Mouse (Mus musculus) hematopoietic multipotent progenitor cell, adult 10-12 weeks (in vitro differentiated cells): ENCODE results near the gene Naglu. TPM values are rescaled to one million over a fixed set of nuclear protein-coding genes. Genes with fewer than 3 reads are reported as not detected.

Source experiments
- polyA plus RNA-seq: library from polyadenylated mRNA; stranded (reverse); fragments of >175 nt; gene quantifications from 2 replicates; pipeline ENCODE4 v1.2.3, GENCODE M21; 2012; ENCODE audit warnings: low replicate concordance

Naglu gene
- polyA plus RNA-seq: 14.9 and 32.1 TPM in 2 replicates

DNA sequence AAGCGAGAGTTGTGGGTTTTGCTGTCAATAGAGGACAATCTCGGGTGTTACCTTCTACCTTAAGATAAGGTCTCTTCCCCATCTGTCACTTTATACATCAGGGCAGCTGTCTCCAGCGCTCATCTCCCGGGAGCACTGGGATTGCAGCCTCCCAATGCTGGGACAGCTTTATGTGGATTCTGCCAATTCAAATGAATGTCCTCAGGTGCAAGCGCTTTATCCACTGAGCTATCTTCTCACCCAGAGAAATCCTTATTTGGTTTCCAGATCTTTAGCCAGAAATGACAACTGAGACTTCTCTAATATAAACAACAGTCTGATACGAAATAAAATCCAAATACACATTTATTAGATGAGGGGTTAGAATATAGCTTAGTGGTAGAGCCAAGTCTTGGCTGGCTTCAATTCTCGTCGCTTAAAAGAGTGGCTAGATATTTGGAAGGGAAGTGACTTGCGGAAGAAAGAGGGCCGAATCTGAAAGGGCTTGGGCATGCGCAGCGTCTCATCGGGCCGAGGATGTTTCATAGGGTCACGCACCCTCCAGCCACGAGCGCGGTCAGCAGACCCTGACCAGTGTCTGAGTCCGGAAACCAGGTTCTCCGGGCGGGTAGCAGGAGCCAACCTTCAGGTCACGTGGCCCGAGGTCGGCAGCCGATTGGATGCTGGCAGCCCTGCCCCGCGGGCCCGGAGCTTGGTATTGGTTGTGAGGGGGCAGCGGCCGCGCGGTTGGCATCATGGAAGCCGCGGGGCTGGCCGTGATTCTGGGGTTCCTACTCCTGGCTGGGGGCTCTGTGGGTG, at the start of gene Naglu:
TSS of gene Naglu (plus strand) at position 622 of the 798 bp plus-strand sequence.

DNA sequence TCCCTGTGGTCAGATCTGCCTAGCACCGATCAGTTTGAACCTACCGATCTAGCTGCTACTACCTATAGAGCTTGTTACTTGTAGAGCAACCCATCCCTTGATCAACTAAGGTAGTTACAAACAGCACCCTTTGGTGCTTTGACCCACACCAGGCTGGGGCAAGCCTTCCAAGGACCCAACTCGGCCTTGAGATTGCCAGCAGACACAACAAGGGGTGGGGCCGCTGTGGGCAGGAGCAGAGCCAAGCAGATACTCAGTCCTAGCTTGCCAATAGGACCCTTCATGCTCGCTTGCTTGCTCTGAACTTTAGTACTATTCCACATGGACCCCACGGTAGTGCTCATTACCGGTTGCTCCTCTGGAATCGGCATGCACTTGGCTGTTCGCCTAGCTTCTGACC, 8.3 kb downstream of the Naglu start, which contains the start of gene Hsd17b1:
TSS of gene Hsd17b1 (plus strand) at position 291 of the 400 bp plus-strand sequence.

DNA sequence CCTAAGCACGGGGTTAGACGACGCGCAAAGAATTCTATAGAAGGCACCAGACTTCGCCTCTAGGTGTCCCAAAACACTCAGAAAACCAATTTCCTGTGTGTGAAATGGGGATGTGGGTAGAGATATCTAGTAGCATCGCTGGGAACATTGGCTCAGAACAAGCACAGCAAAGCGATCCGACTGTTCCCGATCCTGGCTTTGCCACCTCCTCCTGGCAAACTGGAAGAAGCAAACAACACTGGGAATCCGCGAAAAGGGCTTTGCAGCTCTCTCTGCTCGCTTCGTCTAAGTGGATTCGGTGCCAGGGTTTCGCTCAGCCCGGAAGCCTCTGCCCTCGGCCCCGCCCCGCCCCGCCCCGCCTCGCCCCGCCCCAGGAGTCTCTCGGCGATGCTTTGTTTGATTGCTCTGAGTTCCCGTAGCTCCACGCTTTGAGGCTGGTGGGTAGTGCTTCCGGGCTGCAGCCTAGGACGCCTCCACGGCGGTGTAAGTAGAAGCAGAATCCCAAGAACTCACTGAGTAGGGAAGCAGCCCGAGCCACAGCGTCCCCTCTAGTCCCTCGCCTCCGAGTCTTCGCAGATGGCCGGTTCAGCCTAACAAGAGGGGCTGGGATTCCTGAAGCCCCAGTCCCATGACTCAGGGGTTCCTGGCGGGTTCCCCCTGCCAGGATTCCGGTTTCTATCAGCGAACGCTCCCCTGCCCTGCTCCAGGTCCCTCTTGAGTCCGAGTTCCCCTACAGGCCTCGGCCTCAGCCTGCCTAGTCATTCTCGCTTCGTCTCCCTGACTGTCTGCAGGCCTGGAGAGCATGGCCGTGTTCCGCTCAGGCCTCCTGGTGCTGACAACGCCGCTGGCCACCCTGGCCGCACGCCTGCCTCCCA, 12.6 kb downstream of the Naglu start, which contains the start of gene Coasy:
TSS of gene Coasy (plus strand) at position 358 of the 875 bp plus-strand sequence.

DNA sequence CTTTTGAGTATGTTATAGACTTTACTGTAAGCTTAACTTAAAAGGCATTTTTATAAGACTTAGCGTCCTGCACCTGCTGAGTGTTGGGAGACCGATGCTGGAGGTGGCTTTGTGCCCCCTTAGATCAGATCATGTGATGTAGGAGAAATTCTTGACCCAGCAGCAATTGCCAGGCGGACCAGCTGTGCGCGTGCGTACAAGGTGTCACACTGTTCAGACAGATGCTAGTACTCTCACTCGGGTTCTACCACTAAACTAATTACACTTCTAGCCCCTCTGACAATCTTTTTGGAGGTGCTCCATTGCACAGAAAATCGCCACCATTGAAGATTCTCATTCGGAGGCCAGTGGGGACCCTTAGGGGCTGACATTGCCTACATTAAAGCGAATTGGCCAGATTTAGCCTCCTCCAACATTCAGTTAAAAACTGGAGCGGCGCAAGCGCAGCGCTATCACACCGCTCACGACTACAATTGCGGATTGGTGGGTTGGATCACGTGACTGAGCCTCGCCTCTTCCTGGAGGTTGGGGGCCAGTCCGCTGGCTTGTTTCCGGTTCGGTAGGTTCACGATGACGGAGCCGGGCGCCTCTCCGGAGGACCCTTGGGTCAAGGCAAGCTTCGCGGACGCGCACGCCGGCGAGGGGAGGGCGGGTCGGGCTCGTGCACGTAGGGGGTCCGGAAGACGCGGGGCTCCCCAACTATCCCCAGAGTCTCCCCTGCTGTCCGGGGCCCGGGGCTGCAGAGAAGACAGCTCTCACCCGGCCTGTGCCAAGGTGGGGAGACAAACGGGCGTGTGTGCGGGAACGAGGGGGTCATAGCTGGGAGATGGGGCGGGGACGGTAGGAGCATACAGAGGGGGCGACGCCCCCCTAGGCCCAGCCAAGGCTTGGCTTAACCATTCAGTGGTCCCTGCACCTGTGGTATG, 17.2 kb downstream of the Naglu start, which contains the start of gene Mlx:
TSS of gene Mlx (plus strand) at position 522 of the 926 bp plus-strand sequence.

DNA sequence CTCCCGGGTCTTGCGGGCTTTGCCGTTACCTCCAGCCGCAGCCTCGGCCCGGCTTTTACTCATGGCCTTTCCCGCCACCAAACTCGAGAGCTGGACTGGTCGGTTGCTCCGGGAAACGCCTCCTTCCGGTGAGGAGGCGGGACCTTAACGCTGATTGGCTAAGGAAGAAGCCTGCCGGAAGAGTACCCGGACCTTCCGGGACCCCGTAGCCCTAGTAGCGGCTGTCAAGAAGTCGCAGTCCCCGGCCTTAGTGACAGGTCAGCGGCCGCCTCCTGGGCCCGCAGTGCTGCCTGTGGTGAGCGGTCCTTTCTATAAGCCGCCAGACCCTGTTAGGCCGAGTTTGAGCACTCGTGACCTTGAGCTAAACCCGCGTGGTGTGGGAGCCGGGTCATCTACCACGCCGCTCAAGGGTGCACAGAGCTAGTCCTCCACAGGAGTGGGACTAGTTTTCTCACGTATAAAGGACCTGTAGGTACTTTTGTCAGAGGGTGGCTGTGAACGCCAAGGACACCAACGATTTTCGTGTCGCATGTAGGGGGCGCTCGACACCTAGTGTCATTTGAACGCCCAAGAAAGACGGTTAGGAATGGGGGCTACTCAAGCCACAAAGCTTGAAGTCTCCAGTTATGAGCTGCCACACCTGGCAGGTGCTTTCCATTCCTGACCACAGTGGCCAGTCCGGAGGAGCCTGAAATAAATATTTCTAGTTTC, 25.7 kb downstream of the Naglu start, which contains the start of gene Psmc3ip:
TSS of gene Psmc3ip (minus strand) at position 123 of the 711 bp plus-strand sequence.

DNA sequence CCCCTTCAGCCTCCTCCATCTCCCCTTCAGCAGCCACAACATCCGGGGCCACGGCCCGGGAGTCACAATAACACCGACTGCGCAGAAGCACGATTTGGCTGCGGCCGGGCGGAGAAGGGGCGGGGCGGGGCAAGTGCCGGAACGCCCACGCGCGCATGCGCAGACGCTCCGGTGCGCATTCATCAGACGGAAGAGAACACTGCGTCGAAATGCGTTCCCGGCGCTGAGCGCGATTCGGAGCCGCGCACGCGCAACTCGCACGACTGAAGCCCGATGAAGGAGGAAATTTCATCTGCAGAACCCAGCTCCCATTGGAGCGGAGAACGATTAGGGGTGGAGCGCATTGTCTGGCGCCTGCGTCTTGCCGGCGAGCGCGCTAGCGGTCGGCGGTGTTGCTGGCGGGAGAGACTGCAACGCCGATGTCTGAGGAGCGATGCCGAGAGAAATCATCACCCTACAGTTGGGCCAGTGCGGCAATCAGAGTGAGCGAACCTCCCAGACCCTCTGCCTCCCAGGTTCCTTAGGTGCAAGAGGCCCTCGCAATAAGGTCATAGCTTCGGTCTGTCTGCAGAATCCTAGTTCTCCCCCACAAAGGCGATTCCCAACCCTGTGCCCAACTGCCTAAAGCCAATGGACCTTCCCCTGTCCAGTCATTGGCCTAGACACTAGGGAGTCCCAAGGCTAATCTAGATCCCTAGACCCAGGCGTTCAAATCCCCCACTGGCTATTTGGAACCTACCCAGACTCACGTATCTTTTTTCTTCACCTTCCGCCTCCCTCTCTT, 50.1 kb downstream of the Naglu start, which contains the start of the genes Retreg3 and Tubg1:
TSS of gene Retreg3 (minus strand) at position 133 of the 784 bp plus-strand sequence.
TSS of gene Tubg1 (plus strand) at position 178 of the 784 bp plus-strand sequence.

Other genes with a start within 250 kb of the Naglu start
- 50.6 and 56.2 TPM in 2 replicates for gene Stat5b, start 219.3 kb upstream of the Naglu start, polyA plus RNA-seq
- gene Stat5a, start 210.7 kb upstream of the Naglu start, polyA plus RNA-seq: 23.5 and 32.6 TPM in 2 replicates
- 79.6 and 120 TPM in 2 replicates for gene Stat3, start 130.5 kb upstream of the Naglu start, polyA plus RNA-seq
- gene Cavin1, start 99.1 kb upstream of the Naglu start, polyA plus RNA-seq: 0.99 and 2.9 TPM in 2 replicates
- 44.2 and 52.4 TPM in 2 replicates for gene Atp6v0a1, start 60.6 kb upstream of the Naglu start, polyA plus RNA-seq
- gene Hsd17b1, start 8.4 kb downstream of the Naglu start, polyA plus RNA-seq: 2.1 and 2.3 TPM in 2 replicates
- 20.7 and 25.1 TPM in 2 replicates for gene Coasy, start 12.6 kb downstream of the Naglu start, polyA plus RNA-seq
- 17.8 and 27.4 TPM in 2 replicates for gene Mlx, start 17.3 kb downstream of the Naglu start, polyA plus RNA-seq
- 4.1 and 8.0 TPM in 2 replicates for gene Psmc3ip, start 25.4 kb downstream of the Naglu start, polyA plus RNA-seq
- gene Retreg3, start 49.9 kb downstream of the Naglu start, polyA plus RNA-seq: 20.0 and 29.0 TPM in 2 replicates
- gene Tubg1, start 49.9 kb downstream of the Naglu start, polyA plus RNA-seq: 38.0 and 72.6 TPM in 2 replicates
- gene Tubg2, start 85.9 kb downstream of the Naglu start, polyA plus RNA-seq: 9.0 and 11.8 TPM in 2 replicates
- gene Cntnap1, start 100.5 kb downstream of the Naglu start, polyA plus RNA-seq: 0.79 and 2.3 TPM in 2 replicates
- 4.4 and 26.2 TPM in 2 replicates for gene Plekhh3, start 101.3 kb downstream of the Naglu start, polyA plus RNA-seq
- gene Ccr10, start 105.4 kb downstream of the Naglu start, polyA plus RNA-seq: 3.1 and 8.7 TPM in 2 replicates
- 7.0 and 17.6 TPM in 2 replicates for gene Ezh1, start 156.5 kb downstream of the Naglu start, polyA plus RNA-seq
- gene Ramp2, start 176.0 kb downstream of the Naglu start, polyA plus RNA-seq: 0.96 and 3.7 TPM in 2 replicates
- 96.8 and 109 TPM in 2 replicates for gene Vps25, start 183.7 kb downstream of the Naglu start, polyA plus RNA-seq
- 0.94 and 2.2 TPM in 2 replicates for gene Wnk4, start 190.6 kb downstream of the Naglu start, polyA plus RNA-seq
- 0.11 TPM in 1 of 2 replicates, not detected in the other for gene Cntd1, start 209.0 kb downstream of the Naglu start, polyA plus RNA-seq
- 3.3 and 26.9 TPM in 2 replicates for gene Coa3, start 209.1 kb downstream of the Naglu start, polyA plus RNA-seq
- gene Becn1, start 232.3 kb downstream of the Naglu start, polyA plus RNA-seq: 108 and 173 TPM in 2 replicates
- 39.0 and 47.2 TPM in 2 replicates for gene Psme3, start 246.2 kb downstream of the Naglu start, polyA plus RNA-seq